Comparison of ENCODE assay signal across 23 mouse cellular contexts in the genomic region with DNA sequence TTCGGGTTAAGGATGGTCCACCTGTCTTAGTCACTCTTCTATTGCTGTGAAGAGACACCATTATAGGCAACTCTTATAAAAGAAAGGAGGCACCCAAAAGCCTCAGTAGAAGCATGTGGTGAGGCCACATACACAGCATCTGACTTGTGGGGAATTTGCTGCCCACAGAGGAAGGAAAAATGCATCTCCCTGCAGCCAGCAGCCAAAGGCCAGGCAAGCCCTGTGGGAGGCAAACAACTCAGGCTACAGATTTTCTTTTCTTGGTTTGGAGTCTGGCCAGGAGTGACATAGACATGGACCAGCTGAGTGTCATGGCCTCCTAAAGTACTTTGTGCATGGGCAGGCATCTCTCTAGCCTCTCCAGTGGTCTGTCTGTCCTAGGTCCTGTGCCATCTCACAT. TPM values are rescaled to one million over a fixed set of nuclear protein-coding genes. Genes with fewer than 3 reads are reported as not detected.
DNase-seq lines count a peak whose midpoint lies in the region; ATAC-seq and TF ChIP-seq lines count a peak whose summit lies in the region.
"Had no signal": no experiment of that assay in that cellular context is flagged by ENCODE, and none has a peak within 500 bp of the region (broad histone marks: within the 10 kb centered on the region; RNA-seq: fewer than 3 reads in every experiment).

No protein-coding gene starts in this region.

- POLR2A ChIA-PET in Patski (lab: Charles Lee): no interaction called here

- ATAC-seq in heart, embryonic 12.5 days (ENCODE audit: insufficient number of reproducible peaks, low FRiP score): no peak
- peak; percentile 38; the same call in 1 of the 2 replicates for ATAC-seq in lung, embryonic 16.5 days (ENCODE audit: low read depth)
- peak; percentile 73 for ATAC-seq in Patski
- ATAC-seq: forebrain, embryonic 16.5 days; liver, embryonic 12.5 days; midbrain, embryonic 13.5 days had no signal

- DNase-seq in heart, postnatal 4 days: peak; percentile 40
- no peak for DNase-seq in lung, adult 2 months
- DNase-seq in Patski (ENCODE audit: low read depth, low spot score): peak; percentile 80
- no peak for DNase-seq in cerebellum, postnatal 4 days (ENCODE audit: low spot score in 2 of 2)
- DNase-seq in urinary bladder, adult 18-20 months (ENCODE audit: low spot score in 2 of 2): no peak
- DNase-seq: adrenal gland, postnatal 14 days; cerebellum, adult 11-12 months; cerebellum, postnatal 36 days; thymus, adult 18-20 months had no signal

- no peak overlapping the region for H3K4me2 ChIP-seq in heart, embryonic 12.5 days
- H3K4me2 ChIP-seq in lung, embryonic 16.5 days (ENCODE audit: low read depth, low read length): no peak overlapping the region
- H3K4me2 ChIP-seq: liver, embryonic 12.5 days; midbrain, embryonic 13.5 days had no signal

- no peak for TF ChIP-seq CTCF in lung, adult 2 months (IDR thresholded peaks at IDR 0.05; ENCODE audit: insufficient read depth, low read length)
- TF ChIP-seq CTCF in Patski (IDR thresholded peaks at IDR 0.05): no peak

- no peak overlapping the region for H3K4me3 ChIP-seq in heart, embryonic 12.5 days
- no peak overlapping the region for H3K4me3 ChIP-seq in lung, embryonic 16.5 days (ENCODE audit: low read length)
- H3K4me3 ChIP-seq in lung, adult 2 months (replicated peaks; ENCODE audit: extremely low read depth, low read depth, low read length): no peak overlapping the region
- H3K4me3 ChIP-seq: heart, adult 2 months; hindbrain, embryonic 10.5 days; liver, embryonic 12.5 days; midbrain, embryonic 13.5 days had no signal

- H3K27me3 ChIP-seq in heart, embryonic 12.5 days (replicated peaks): no peaks in the 10 kb centered on the region
- H3K27me3 ChIP-seq in lung, embryonic 16.5 days (ENCODE audit: control insufficient read depth, insufficient read depth, low read depth, low read length): no peaks in the 10 kb centered on the region
- no peaks in the 10 kb centered on the region for H3K27me3 ChIP-seq in Patski
- H3K27me3 ChIP-seq: liver, embryonic 12.5 days; midbrain, embryonic 13.5 days had no signal

- no peak overlapping the region for H3K27ac ChIP-seq in heart, embryonic 12.5 days (ENCODE audit: poor library complexity, severe bottlenecking)
- H3K27ac ChIP-seq in lung, embryonic 16.5 days (ENCODE audit: low read length): no peak overlapping the region
- H3K27ac ChIP-seq: heart, adult 2 months; hindbrain, embryonic 10.5 days; liver, embryonic 12.5 days; midbrain, embryonic 13.5 days had no signal

- no peak for TF ChIP-seq POLR2A in lung, adult 2 months (IDR thresholded peaks at IDR 0.05; ENCODE audit: borderline replicate concordance, extremely low read depth, low read depth, low read length)

- no peaks in the 10 kb centered on the region for H3K36me3 ChIP-seq in heart, embryonic 12.5 days
- no peaks in the 10 kb centered on the region for H3K36me3 ChIP-seq in lung, embryonic 16.5 days (ENCODE audit: control insufficient read depth, insufficient read depth, low read length)
- H3K36me3 ChIP-seq: hindbrain, embryonic 10.5 days; liver, embryonic 12.5 days; midbrain, embryonic 13.5 days had no signal

- CTCF ChIA-PET in Patski (lab: Charles Lee): interaction anchor here (1.1 kb wide), 1 partner anchor 10 kb away, joined by 3 read pairs; no protein-coding TSS in a partner anchor

- 80% methylated on average over 1 of the region's 1 CpGs for WGBS in heart, embryonic 12.5 days
- 86% methylated on average over 1 of the region's 1 CpGs for WGBS in lung, embryonic 16.5 days
- WGBS in lung, adult 2 months: 81% methylated on average over 1 of the region's 1 CpGs

- H3K9me3 ChIP-seq in heart, embryonic 12.5 days (replicated peaks): no peaks in the 10 kb centered on the region
- H3K9me3 ChIP-seq in lung, embryonic 16.5 days (ENCODE audit: control insufficient read depth, low read length): no peaks in the 10 kb centered on the region
- H3K9me3 ChIP-seq: hindbrain, embryonic 10.5 days; liver, embryonic 12.5 days; midbrain, embryonic 13.5 days had no signal

- in situ Hi-C loops in Patski (cut with MboI; ENCODE audit: low pct_unique_long_range_greater_than_20kb): no loop called here

- no peak overlapping the region for H3K9ac ChIP-seq in heart, embryonic 12.5 days
- no peak overlapping the region for H3K9ac ChIP-seq in lung, embryonic 16.5 days (ENCODE audit: low read length)
- H3K9ac ChIP-seq: liver, embryonic 12.5 days; midbrain, embryonic 13.5 days had no signal

- H3K4me1 ChIP-seq in heart, embryonic 12.5 days (replicated peaks): no peaks in the 10 kb centered on the region
- peaks cover 4% of the 10 kb centered on the region; the same call in 1 of the 2 replicates for H3K4me1 ChIP-seq in lung, embryonic 16.5 days (replicated peaks; ENCODE audit: control insufficient read depth, insufficient read depth, low read length)
- H3K4me1 ChIP-seq in lung, adult 2 months (ENCODE audit: control insufficient read depth, insufficient read depth, low read length): no peaks in the 10 kb centered on the region
- H3K4me1 ChIP-seq: hindbrain, embryonic 10.5 days; liver, embryonic 12.5 days; midbrain, embryonic 13.5 days had no signal

RNA-seq across cellular contexts. Expression of gene Cdrt4, which starts 1.4 kb away (rescaled TPM):
- total RNA-seq in heart, postnatal 4 days (2021): under 1 TPM in 1 of 2 experiments, not detected in 1; 0.38 TPM
- 0.28 TPM in 1 of 2 replicates, not detected in the other for polyA plus RNA-seq in heart, embryonic 12.5 days (2016; fragmentation: Nextera tagmentation; extraction: Ambion mirVana)
- 0.21 and 0.52 TPM in 2 replicates for polyA plus RNA-seq in lung, embryonic 16.5 days (2015; fragmentation: Nextera tagmentation; extraction: Ambion mirVana)
- polyA plus RNA-seq in lung, adult 2 months (2012; rRNA removed): 0.18 and 0.73 TPM in 2 replicates
- polyA plus RNA-seq in Patski (2021): not detected
- total RNA-seq: adrenal gland, postnatal 14 days; CH12.LX; gastrocnemius, adult 8-10 months; heart, adult 2 months; left cerebral cortex, adult 8-10 months; megakaryocyte progenitor cell, adult 5-6 weeks had no signal
- polyA plus RNA-seq: embryonic facial prominence, embryonic 11.5 days; forebrain, embryonic 16.5 days; heart, adult 2 months; kidney, embryonic 14.5 days; liver, embryonic 12.5 days; midbrain, embryonic 13.5 days; small intestine, adult 2 months had no signal

Comparison
In these comparisons a context has a peak if more than half of its experiments do, and no peak if none do; other contexts are left out.
1. DNase-seq: peak in heart, postnatal 4 days (single experiment) and Patski (single experiment); none in lung, adult 2 months (single experiment), cerebellum, postnatal 4 days (0 of 2) and urinary bladder, adult 18-20 months (0 of 2).